Mouse (Mus musculus): ENCODE data around the gene Ttc21a.

The Ttc21a gene

DNA sequence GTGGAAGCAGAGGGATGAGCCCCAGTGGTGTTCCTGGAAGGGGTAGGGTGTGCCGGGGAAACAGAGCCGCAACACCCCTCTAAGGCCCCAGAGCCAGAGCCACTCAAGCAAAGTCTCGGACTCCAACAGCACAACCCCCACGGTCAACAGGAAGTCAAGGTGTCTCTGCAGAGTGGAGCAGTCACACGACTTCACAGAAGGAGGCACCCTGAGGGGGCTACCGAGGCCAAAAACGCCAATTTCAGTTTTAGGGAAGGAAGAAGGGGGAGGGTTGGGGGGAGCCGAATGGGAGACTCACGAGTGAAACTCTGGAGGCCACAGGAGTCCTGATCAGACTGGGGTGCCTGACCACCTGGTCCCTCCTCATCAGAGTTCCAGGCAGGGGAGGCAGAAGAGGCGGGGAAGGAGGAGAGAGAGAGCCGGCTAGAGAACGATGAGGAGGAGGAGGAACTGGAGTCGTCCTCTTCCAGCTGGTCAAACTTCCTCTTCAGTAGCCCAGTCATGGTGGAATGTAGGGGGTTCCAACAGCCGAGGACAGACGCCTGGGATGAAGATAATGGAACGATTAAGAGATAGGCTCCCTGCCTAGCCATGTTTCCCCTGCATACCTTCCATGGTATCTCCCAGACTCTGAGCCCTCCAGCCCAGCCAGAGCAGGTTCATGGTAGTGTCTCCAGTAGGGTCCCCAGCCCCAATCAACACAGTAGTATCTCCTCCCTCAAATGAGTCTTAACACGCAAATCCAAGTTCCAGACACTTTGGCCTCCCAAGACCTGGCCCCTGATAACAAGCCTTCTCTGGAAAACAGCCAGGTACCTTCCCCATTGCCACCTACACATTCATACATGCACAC, 39.5 kb downstream of the Ttc21a start:
- DNase-seq (ENCODE audit: extremely low spot score) = no peak

DNA sequence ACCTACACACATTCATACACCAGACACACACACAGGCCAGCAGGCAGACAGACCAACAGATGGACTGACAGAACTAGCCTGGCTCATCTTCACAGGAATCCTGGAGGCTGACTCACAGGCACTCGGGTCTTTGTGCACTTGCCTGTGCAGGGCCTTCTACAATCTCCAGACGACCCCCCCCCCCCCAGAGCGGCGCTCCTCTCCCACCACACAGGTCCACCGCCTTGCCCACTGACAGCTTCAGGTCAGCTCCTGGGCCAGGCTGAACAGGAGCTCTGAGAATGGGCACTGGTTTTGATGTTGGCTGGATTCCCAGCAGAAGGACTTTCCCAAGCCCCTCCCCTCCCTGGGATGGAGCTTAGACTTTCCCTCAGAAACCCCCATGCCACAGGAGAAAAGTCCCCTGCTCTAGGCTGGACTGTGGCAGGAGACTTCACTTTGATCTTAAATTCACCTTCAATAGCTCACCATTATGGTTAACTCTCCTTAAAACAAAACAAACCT, 40.2 kb downstream of the Ttc21a start:
- no peak for DNase-seq (ENCODE audit: extremely low spot score)

DNA sequence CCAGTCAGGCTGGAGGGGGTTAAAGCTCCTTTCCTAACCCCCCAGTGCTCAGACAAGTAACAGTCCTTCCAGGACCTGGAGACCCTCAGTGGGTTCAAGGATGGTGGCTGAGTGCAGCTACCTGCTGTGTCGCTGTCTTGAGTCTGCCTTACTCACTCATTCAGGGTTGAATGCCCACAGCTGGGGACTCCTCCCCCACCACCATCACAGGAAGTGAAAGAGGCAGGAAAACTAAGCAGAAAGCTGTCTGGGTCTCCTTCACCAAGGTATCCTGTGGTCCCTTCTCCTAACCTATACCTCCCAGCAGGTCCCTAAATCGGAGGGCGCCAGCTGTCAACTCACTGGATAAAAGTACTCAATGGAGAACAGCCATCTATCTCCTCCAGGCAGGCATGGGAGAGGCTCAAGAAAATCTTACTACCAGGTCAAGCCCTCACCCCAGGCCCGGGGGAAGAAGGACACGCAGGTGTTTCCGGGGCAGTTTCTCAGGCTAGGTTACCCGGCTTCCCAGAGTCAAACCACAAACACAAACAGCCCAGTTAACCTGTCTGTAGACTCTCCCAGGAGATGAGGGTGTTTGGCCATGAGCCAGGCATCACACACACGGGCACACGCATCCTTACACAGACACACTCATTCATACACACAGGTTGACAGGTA, 40.9 kb downstream of the Ttc21a start:
- no peak for DNase-seq (ENCODE audit: extremely low spot score)

DNA sequence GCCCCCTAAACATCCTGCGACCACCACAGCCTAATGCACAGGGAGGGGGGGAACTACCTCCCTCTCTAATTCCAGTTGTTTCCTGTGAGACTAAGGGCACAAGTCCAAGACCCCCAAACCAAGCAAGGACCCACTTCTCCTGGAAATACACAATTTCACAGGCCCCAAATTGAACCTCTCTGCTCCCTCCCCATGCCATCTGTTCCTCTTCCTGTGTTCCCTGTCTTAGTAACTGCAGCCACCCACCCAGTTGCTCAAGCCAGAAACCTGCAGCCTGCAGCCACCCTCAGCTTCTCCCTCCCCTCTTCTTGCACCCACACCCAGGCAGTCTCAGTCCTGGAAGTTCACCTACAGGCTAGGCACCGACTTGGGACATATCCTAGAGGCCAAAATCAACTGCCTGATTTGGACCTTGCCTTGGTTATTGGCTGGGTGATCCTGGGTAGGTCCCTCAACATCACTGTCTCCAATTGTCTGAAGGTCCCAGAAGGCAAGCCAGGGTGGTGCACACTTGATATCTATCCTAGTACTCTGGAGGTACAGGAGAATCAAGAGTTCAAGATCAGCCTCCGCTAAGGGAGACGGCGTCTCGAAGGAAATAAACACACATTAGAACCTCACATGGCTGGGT, 41.5 kb downstream of the Ttc21a start:
- no peak for DNase-seq (ENCODE audit: extremely low spot score)

DNA sequence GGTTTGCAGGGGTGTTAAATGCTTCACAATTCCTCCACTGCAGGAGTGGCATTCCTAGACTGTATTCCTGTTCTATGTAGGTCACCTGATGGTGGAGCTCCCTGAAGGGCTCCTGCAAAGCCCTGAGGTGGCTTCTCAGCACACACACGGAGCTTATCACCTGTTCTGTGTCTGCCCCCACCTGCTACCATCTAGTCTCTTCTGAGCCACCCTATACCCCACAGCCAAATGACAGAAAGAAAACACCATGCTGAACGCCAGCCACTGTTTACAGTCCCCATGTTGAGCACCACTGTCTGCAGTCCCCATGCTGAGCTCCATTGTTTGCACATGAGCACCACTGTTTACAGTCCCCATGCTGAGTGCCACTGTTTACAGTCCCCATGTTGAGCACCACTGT, 42.3 kb downstream of the Ttc21a start:
- DNase-seq (ENCODE audit: extremely low spot score) = no peak

DNA sequence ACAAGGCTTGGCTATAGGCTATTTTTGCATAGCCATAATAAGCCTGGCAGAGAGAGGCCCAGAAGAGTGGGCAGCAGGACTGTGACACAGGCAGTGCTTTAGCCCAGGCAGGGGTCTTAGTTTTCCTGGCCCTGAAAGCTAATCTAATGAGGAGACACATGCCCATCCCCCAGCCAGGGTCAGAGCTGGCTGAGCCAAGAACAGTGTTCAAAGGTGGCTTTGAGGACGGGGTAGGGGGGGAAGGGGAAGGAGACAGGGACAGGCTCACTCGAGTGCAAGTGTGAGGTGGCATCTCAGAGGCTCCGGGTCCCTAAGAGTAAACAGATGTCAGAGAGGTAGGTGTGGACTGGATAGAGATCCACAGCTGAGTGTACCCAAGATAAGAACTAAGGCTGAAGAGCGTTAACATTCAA, 43.4 kb downstream of the Ttc21a start:
- DNase-seq (ENCODE audit: extremely low spot score) = peak; percentile 50

DNA sequence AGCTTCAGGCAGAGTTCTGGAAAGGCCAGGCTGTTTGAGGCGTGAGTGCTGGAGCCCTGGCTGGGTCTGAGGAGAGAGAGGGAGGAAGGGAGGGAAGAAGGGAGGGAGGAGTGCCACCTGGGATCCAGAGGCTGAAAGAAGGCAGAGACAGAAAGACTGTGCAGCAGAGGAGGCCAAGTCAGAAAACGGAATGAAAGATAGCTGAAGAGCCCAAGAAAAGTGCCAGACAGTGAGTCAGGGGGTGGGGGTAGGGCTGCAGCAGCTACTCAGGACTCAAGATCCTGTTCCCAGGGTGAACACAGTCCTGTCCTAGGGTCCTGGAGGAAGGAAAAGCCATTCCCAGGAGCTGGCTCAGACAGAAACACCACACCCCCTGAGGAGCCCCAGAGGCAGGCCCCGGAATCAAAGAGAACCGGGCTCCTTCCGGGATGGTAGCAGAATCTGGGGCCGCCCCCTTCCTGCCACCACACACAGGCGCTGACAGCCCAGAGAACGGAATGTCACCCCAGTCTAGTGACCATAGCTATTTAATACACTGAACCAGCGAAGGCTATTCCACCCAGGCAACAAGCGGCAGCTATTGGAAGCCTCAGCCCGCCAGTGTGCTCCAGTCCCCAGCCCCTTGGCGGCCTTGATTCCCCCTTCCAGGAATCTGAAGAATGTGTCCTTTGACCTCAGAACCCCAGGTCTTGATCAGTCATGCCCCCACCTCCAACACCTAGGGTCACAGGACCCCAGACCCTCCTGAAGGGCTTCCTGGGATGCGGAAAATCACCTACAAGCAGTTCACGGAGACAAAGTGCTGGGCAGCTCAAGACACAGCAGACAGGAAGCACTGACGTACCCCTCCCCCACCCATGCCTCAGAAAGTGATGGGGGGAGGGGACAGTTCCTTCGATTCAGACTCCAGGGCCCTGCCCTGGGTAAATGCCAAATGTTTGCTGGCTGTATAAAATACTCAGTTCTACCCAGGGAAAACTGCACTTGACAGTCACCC, 44.1 kb downstream of the Ttc21a start:
- DNase-seq (ENCODE audit: extremely low spot score) = peak; percentile 82

DNA sequence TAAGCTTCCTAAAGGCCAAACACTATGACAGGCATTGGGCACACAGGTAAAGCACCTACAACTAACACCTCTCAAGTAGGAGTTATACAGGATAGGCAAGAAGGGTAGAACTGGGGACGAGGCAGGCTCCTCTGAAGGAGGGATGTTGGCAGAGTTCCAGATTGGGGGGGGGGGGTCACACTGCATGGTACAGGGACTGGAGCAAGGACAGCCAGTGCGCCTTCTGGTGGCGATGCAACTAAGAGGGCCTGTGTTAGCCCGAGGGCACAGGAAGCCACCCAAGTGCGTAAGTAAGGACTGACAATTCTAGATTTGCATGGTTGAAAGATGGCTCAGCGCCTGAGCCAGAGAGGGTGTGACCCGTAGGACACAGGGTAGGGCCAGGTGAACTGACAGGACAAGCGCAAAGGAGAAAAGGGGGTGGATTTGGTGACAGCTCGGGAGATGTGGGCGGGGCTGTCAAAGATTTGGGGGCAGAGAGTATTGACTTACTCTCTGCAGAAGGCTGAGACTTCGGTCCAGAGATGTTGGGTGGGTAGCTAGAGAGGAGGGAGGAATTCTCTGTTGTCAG, 44.9 kb downstream of the Ttc21a start:
- peak; percentile 64 for DNase-seq (ENCODE audit: extremely low spot score)

DNA sequence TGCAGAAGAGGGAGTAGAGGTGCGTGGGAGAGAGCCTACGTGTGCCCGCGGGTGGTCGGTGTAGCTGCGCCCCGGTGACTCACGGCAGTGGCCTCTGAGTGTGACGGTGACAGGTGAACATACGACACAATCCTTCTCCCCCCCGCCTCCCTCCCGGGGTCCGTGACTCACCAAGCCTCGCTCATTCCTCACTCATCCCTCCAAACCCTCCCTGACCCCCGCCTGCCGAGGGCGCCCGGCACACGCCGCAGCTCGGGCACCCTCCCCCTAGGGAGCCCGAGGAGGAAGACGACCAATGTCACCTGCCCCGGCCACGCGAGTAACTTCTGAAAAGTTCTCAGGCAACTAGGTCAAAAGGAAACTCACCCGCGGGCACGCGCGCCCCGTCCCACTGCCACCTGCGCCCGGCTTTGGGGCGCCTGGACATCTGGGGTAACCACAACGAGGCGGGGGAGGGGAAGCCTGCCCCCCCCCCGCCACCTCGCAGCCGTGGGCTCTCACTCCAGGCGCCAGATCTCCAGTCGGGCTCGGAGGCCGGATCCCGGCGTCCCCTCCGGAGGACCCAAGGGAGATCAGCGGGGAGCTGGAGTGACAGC, 45.6 kb downstream of the Ttc21a start:
- DNase-seq (ENCODE audit: extremely low spot score) = peak; percentile 33

DNA sequence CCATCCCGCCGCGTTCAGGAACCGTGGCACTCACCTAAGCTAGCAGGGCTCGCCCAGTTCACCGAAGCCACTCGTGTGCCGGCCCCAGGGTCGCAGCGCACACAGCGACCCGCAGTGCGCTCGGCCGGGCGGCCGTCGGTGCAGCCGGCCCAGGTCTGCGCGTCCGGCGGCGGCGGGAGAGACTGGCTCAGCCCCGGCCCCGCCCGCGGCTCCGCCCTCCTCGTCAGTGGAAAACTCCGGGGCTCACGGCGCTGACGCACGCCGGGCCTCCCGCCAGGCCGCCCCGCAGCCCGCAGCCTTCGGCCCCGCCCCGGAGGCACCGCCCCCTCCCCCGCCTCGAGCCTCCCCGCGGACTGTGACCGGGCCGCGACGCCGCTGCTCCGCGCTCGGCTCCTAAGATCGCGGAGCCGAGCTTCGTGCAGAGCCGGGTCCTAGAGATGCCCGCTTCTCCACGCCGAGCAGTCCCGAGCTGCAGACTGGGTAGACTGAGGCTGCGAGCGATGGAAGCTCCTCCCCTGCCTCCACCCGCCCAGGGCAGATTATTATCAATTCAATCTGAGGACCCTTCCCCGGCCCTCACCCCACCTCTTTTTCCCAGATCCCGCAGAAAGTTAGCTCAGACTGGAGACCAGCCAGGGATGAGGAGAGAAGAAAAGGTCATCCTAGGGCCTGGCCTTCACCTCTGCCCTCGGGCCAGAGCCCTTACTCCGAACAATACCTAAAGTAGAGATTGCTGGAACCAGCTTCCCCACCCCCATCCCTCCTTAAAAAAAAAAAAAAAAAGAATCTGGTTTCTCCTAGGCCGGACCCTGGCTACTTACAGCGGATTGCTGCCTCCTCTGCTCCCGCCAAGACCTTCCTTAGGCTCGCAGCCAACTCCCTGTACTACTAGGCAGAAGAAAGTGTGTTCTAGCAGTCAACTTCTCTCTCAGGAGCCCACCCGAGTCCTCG, 46.5 kb downstream of the Ttc21a start:
- peak; percentile 85 for DNase-seq (ENCODE audit: extremely low spot score)

DNA sequence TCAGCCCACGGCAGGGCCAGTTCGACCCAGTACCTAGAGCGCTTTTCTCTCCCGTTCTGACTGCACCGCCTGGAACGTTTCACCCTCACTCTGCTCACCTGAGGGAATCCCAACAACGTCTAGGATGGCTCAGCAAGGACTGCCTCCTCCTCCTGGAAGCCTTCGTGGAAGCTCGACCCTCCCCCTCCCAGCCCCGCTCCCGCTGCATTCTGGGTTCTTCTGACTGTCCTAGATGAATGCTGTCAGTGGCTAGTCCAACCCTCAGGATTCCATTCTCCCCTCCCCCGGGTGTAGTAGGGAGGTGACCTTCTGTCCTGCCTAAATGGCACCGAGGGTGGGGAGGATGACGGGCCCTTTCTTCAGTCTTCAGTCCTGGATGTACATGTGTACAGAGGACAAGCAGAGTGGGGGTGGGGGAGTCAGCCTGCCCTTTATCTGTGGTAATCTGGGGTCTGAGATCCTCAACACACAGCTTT, 47.2 kb downstream of the Ttc21a start, which contains the start of gene Csrnp1:
Csrnp1 (minus strand) TSS at position 123 of the 476 bp plus-strand sequence.
- DNase-seq (ENCODE audit: extremely low spot score) = peak; percentile 80

DNA sequence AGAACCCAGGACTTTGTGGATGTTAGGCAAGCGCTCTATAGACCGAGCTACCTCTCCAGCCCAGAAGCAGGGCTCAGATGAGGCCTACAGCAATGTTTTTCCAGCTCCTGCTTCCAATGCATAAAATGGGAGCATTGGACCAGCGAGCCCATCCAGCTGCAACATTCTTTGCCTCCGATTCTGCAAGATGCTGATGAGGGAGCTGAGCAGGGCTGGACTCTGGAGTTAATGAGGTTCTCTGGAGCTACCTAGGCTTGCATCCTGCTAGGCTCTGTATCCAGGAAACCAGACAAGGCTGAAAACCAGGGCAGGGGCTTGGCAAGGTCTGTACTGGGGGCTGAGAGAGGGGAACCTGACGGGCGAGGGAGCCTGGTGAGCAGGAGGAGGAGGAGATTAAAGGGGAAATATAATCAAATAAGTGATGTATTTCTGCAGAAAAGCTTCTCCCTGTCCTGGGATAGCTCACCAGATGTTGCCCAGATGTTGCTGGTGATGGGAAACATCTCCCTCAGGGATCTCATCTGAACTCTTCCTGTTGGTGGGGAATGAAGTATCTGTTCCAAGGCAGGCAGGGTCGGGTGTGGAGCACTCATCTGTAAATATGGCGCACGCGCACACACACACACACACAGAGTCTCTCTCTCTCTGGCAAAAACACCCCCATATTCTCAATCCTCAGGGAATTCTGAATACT, 48.6 kb downstream of the Ttc21a start:
- no peak for DNase-seq (ENCODE audit: extremely low spot score)

DNA sequence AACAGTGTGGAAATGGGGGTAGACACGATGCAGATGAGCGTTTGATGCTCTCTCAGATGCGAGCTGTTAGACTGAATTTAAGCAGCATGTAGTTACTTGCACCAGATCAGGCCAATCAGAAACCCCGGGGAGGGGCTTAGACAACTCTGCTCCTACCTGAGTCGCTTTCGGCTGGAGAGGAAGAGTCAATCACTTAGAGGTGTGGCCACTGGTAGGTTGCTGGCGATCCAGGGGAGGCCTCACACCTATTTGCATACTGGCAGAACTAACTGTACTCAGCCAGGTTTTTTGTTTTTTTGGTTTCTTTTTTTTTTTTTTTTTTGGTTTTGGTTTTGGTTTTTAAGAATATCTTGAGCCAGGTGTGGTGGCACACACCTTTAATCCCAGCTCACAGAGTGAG, 50.9 kb downstream of the Ttc21a start:
- no peak for DNase-seq (ENCODE audit: extremely low spot score)

DNA sequence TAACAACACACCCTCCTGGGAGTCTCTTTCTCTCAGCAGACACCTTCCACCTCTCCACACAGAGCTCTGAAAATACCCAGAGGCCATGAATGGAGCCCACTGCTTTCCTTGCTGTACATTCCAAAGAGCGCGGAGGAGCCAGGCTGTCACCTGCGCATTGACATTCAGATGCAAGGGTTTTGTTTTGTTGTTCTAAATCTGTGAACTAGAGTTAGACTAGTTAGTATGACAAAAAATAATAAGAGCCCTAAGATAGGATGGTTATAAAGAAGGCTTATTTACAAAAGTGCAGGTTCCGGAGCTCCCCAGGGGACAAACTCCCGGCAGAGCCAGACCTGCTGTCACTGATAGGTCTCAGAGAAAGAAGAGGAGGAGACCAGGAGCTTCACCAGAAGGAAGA, 53.9 kb downstream of the Ttc21a start:
- DNase-seq (ENCODE audit: extremely low spot score) = no peak

DNA sequence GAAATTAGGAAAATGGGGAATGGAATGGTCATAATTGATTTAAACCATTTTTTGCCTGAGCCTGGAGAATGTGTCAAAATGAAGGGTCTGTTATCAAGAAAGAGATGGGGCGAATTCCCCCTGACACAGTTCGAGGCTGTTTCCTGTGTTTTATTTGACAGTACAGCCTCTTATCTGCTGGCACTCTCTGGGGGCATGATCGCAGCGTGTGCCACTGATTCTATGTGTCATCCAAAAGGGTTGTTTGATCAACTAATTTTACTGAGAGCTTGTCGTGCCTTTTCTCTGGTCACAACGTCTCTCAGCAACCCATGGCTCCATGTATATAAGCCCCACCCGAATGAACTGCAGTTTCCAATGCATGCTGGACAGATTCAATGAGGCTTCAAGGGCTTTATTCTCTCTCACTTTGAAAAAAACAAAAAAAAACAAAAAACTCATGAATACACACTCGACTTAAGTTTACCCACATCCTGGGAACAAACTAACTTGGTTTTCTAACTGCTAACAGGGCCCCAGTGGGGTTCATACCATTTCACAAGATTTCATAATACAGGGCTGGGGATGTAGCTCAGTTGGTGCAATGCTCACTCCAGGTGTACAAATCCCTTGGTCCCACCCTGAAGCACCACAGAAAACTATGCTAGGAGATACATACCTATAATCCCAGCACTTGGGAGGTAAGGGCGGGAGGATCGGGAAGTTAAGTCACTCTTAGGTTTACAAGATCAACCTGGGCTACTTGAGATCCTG, 55.9 kb downstream of the Ttc21a start:
- DNase-seq (ENCODE audit: extremely low spot score) = no peak

DNA sequence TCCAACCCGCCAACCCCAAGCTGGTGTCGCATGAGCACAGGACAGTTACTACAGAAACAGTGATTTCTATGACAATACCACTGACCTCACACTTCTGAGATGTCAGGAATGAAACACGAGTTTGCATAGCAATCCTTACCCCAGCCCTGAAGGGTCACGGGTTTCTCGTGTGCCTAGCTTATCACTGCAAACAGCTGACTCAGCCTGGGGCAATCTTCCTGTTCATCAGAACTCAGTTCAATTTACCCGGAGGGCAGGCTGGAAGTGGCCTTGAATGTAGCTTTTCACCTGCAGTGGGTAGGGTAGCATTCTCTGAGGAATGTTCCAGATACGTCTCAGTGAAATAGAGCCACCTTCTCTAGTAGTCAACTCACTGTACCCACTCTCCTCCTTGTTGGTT, 56.8 kb downstream of the Ttc21a start:
- no peak for DNase-seq (ENCODE audit: extremely low spot score)

DNA sequence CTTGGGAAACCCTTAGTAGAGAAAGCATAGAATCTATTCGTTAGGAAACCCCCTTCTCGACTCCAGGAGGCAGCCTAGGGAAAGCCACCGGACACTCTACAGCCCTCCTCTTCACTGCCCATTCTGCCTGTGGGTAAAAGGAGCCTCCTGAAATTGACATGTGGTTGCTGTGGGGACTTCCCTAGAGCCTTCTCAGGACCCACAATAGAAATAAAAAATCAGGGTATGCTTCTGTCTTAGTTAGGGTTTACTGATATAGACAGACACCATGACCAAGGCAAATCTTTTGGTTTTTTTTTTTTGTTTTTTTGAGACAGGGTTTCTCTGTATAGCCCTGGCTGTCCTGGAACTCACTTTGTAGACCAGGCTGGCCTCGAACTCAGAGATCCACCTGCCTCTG, 58.7 kb downstream of the Ttc21a start:
- DNase-seq (ENCODE audit: extremely low spot score) = no peak

DNA sequence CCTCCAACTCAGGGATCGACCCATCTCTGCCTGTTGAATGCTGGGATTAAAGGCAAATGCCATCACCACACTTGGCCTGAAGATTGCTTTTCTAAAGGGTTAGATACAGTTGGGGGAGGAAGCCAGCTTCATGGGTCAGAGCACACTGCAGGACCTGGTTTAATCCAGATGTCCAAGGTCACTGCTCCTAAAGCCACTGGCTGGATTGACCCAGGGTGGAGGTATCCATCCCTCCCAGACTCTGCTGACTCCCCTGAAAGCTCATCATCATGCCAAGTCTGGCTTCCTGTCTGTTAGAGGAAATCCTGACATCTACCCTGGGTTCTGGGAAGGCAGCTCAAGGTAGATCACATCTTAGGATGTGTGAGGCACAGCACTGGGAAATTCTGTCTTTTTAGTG, 61.4 kb downstream of the Ttc21a start:
- no peak for DNase-seq (ENCODE audit: extremely low spot score)
